Mouse (Mus musculus) heart, postnatal 0 days (tissue): Measurements from ENCODE around the gene Uckl1. TPM values are rescaled to one million over a fixed set of nuclear protein-coding genes. Genes with fewer than 3 reads are reported as not detected.
A peak's percentile ranks its signal among the peaks of the same experiment; 100 is the strongest.

ENCODE experiments used
- ATAC-seq: fragments of 200-750 bp; cut with Nextera tagmentation; 2 replicates; pipeline ENCODE4 v1.8.0; 2017; ENCODE audit warnings: low read depth, moderate number of reproducible peaks, moderate library complexity; ENCODE audit not compliant: insufficient read depth
- DNase-seq: peaks from one replicate; pipeline ENCODE4 v3.0.0-alpha.2; 2016; ENCODE audit warnings: low spot score
- H3K27ac ChIP-seq: fragments of 300-500 bp; sonication (generic); 2 replicates; pipeline ENCODE4 v1.5.1; 2014; ENCODE audit warnings: low read depth, mild to moderate bottlenecking
- H3K27me3 ChIP-seq: fragments of 300-500 bp; sonication (generic); 2 replicates; pipeline ENCODE4 v1.6.1; 2014; ENCODE audit warnings: low read length, mixed read lengths; ENCODE audit not compliant: control insufficient read depth, insufficient read depth
- H3K36me3 ChIP-seq: fragments of 300-500 bp; sonication (generic); replicated peaks from 2 replicates; pipeline ENCODE4 v1.6.1; 2014; ENCODE audit warnings: low read length, mixed read lengths; ENCODE audit not compliant: control insufficient read depth, insufficient read depth
- H3K4me1 ChIP-seq: fragments of 300-500 bp; sonication (generic); 2 replicates; pipeline ENCODE4 v1.6.1; 2014; ENCODE audit warnings: antibody characterized with exemption; ENCODE audit not compliant: control insufficient read depth, insufficient read depth
- H3K4me2 ChIP-seq: fragments of 300-500 bp; sonication (generic); 2 replicates; pipeline ENCODE4 v1.6.1; 2014; ENCODE audit warnings: low read depth, mild to moderate bottlenecking, low read length, moderate library complexity
- H3K4me3 ChIP-seq: fragments of 300-500 bp; sonication (generic); 2 replicates; pipeline ENCODE4 v1.5.1; 2014; ENCODE audit warnings: low read depth, low read length
- H3K9ac ChIP-seq: fragments of 300-500 bp; sonication (generic); replicated peaks from 2 replicates; pipeline ENCODE4 v1.6.1; 2014; ENCODE audit warnings: low read depth, low read length, mixed read lengths
- H3K9me3 ChIP-seq: fragments of 300-500 bp; sonication (generic); replicated peaks from 2 replicates; pipeline ENCODE4 v1.6.1; 2016; ENCODE audit warnings: low read length; ENCODE audit not compliant: control insufficient read depth
- CTCF ChIP-seq: IDR thresholded peaks from 2 replicates; pipeline ENCODE4 v1.5.1; 2016; ENCODE audit warnings: antibody characterized with exemption, control low read depth, low read depth
- EP300 ChIP-seq: IDR thresholded peaks from 2 replicates; pipeline ENCODE4 v1.6.1; 2016; ENCODE audit warnings: antibody characterized with exemption, low read depth
- WGBS: fragments of 180-500 bp; shearing (Covaris S2); extraction: QIAGEN DNeasy Blood & Tissue Kit; methylation state at CpG from one replicate; pipeline ENCODE4 v1.1.7; 2014; 5-methylcytosine and 5-hydroxymethylcytosine counted together
- polyA plus RNA-seq: library from polyadenylated mRNA; unstranded; fragments of >200 nt; fragmentation: Nextera tagmentation; extraction: Ambion mirVana; gene quantifications from 2 replicates; pipeline ENCODE4 v1.2.1, GENCODE M21; 2015
- total RNA-seq: library from RNA; depleted of rRNA; stranded (reverse); fragments of >200 nt; gene quantifications from 2 replicates; pipeline ENCODE4 v1.2.3, GENCODE M21; 2014; ENCODE audit warnings: low replicate concordance

Uckl1 gene
- total and polyA plus RNA-seq, 2 experiments from 2014 or later = 59.3 to 156 TPM

- peak within 1 kb of the TSS; percentile 87 for H3K4me2 ChIP-seq
- peak within 1 kb of the TSS; percentile 89 for H3K9ac ChIP-seq
- peaks cover 32% of the 10 kb centered on the region for H3K36me3 ChIP-seq
- no peaks in the 10 kb centered on the region for H3K27me3 ChIP-seq
- no peaks in the 10 kb centered on the region for H3K9me3 ChIP-seq
- ATAC-seq = no peak
- peak within 1 kb of the TSS; percentile 81 for H3K4me3 ChIP-seq
- no peak for DNase-seq
- no peak for TF ChIP-seq CTCF
- TF ChIP-seq EP300 = no peak
- 15% methylated on average over 5 of the region's 5 CpGs for WGBS
- H3K27ac ChIP-seq = peak within 1 kb of the TSS; percentile 80
- peaks cover 16% of the 10 kb centered on the region for H3K4me1 ChIP-seq
Observed at GRCm38 (mm10) chr2:181591528-181592085, 6.9 kb upstream of the Uckl1 start, which contains the start of gene Prpf6. Prpf6 (plus strand) TSS chr2:181591868.

DNA sequence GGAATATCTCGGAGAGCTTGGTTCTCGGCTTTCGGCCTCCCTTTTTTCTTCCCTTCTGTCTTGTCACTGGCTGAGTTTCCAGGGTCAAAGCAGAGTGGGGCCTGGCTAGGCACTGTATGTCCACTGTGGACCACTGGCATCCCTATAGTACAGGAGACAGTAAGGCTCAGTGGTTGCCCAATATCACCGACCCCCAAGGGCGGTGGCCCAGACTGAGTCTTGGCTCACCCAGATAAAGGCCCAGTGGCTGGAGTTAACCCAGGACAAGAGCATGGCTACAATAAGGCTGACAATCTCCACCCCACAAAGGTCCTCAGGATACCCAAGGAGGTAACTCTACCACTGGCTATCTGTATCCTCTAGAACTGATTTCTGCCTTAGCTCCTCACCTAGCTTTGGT, 5.8 kb upstream of the Uckl1 start:
- peaks cover 43% of the 10 kb centered on the region for H3K36me3 ChIP-seq

DNA sequence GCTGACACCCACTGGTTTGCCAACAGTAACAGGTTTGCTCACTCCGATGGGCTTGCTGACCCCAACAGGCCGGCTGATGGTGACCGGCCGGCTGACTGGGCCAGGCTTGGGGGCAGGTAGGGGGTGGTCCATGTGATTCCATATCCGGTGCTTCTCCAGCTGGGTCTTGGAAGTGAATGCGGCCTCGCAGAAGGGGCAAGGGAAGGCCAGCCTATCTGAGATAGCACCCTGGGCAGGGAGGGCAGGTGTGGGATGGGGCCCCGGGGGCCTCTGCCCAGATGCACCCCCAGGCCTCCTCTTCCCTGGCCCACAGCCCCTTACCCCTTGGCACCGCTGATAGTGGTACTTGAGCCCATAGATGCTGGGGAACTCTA, 5.0 kb upstream of the Uckl1 start:
- ATAC-seq = no peak
- Histone ChIP-seq H3K9me3 (no peaks in the 10 kb centered on the region), H3K4me2 (no peak overlapping the region), H3K4me1 (peaks cover 16% of the 10 kb centered on the region), H3K4me3 (no peak overlapping the region), H3K9ac (no peak overlapping the region), H3K27me3 (no peaks in the 10 kb centered on the region), H3K36me3 (peaks cover 51% of the 10 kb centered on the region), H3K27ac (no peak overlapping the region)
- TF ChIP-seq CTCF (no peak), EP300 (no peak)
- DNase-seq = no peak
- WGBS = 92% methylated on average over 9 of the region's 9 CpGs

More for the DNA sequence above, 5.8 kb upstream of the Uckl1 start:
- H3K4me2 ChIP-seq = no peak overlapping the region
- ATAC-seq (no peak), DNase-seq (no peak)
- WGBS = 95% methylated on average over 5 of the region's 5 CpGs
- TF ChIP-seq CTCF = no peak
- TF ChIP-seq EP300 = no peak
- H3K9ac ChIP-seq = no peak overlapping the region
- H3K4me1 ChIP-seq = peaks cover 16% of the 10 kb centered on the region
- H3K9me3 ChIP-seq = no peaks in the 10 kb centered on the region
- H3K4me3 ChIP-seq = no peak overlapping the region
- no peaks in the 10 kb centered on the region for H3K27me3 ChIP-seq
- H3K27ac ChIP-seq = no peak overlapping the region

- no peak overlapping the region for H3K27ac ChIP-seq
- no peak overlapping the region for H3K4me3 ChIP-seq
- no peak for ATAC-seq
- H3K4me1 ChIP-seq = peaks cover 16% of the 10 kb centered on the region
- no peak overlapping the region for H3K4me2 ChIP-seq
- H3K9me3 ChIP-seq = no peaks in the 10 kb centered on the region
- 86% methylated on average over 10 of the region's 10 CpGs for WGBS
- no peak overlapping the region for H3K9ac ChIP-seq
- peaks cover 56% of the 10 kb centered on the region for H3K36me3 ChIP-seq
- no peak for DNase-seq
- TF ChIP-seq CTCF = no peak
- no peak for TF ChIP-seq EP300
- H3K27me3 ChIP-seq = no peaks in the 10 kb centered on the region
Observed at GRCm38 (mm10) chr2:181589011-181589731, 4.5 kb upstream of the Uckl1 start.

DNA sequence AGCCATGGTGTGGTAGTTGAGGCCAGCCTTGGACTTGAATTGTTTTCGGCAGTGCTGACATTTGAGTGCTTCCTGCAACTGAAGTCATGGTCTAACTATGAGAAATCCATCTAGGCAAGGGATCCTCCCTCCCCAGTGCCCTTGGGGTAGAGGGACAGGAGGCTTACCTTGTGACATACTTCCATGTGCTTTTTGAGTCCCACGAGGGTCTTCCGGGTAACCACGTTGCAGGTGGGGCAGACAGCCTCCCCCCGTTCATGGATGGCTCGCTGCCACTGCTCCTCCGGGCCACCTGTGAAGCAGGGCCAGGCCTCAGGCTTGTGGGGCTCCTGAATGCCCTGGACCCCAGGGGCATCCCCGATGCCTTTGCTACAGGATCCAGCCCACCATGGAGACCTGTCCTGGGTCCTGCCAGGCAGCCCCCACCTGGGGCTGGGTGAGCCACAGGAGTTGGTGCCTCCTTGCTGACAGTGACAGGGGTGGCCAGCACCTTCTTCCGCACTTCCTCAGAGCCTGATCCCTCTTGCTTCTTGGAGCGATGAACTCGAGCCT, 3.6 kb upstream of the Uckl1 start:
- Histone ChIP-seq H3K27me3 (no peaks in the 10 kb centered on the region), H3K36me3 (peaks cover 60% of the 10 kb centered on the region), H3K27ac (no peak overlapping the region), H3K9ac (no peak overlapping the region), H3K4me1 (peaks cover 15% of the 10 kb centered on the region), H3K9me3 (no peaks in the 10 kb centered on the region), H3K4me2 (no peak overlapping the region), H3K4me3 (no peak overlapping the region)
- WGBS = 82% methylated on average over 11 of the region's 11 CpGs
- DNase-seq (no peak), ATAC-seq (no peak)
- TF ChIP-seq CTCF (no peak), EP300 (no peak)
